Mouse (Mus musculus): ENCODE data around the gene Scap.

GRCm38 (mm10) chr9:110328946-110329630, 4.0 kb upstream of the Scap start:
- TF ChIP-seq MAX (IDR thresholded peaks at IDR 0.05; ENCODE audit: low read length) (no peak), HCFC1 (IDR thresholded peaks at IDR 0.05; ENCODE audit: low read depth, low read length) (no peak), CTCF (conservative IDR thresholded peaks at IDR 0.05 in 1 of 2, IDR thresholded peaks at IDR 0.05 in 1 of 2; ENCODE audit: low read depth in 2 of 2, low read length in 2 of 2) (no peak), EP300 (IDR thresholded peaks at IDR 0.05; ENCODE audit: low read length) (no peak), ELF1 (IDR thresholded peaks at IDR 0.05; ENCODE audit: low read depth, low read length) (no peak), SMC3 (IDR thresholded peaks at IDR 0.05; ENCODE audit: low read depth, low read length) (no peak), ETS1 (conservative IDR thresholded peaks at IDR 0.05; ENCODE audit: low read depth, low read length) (no peak), KAT2A (IDR thresholded peaks at IDR 0.05; ENCODE audit: insufficient replicate concordance, low read length) (no peak), ZC3H11A (IDR thresholded peaks at IDR 0.05; ENCODE audit: low read depth, low read length) (no peak), POLR2A (IDR thresholded peaks at IDR 0.05; ENCODE audit: low read depth, low read length) (no peak), MAZ (IDR thresholded peaks at IDR 0.05; ENCODE audit: low read depth, low read length) (no peak), UBTF (IDR thresholded peaks at IDR 0.05; ENCODE audit: low read depth, low read length) (no peak), ZNF384 (IDR thresholded peaks at IDR 0.05; ENCODE audit: low read depth, low read length) (no peak), MEF2A (IDR thresholded peaks at IDR 0.05; ENCODE audit: borderline replicate concordance, low read depth, low read length) (no peak)
